Comparison of ENCODE assay signal across 8 mouse cellular contexts in genomic region chr12:105455063-105455559, GRCm38 (mm10). TPM values are rescaled to one million over a fixed set of nuclear protein-coding genes. Genes with fewer than 3 reads are reported as not detected.
A peak's percentile ranks its signal among the peaks of the same experiment; 100 is the strongest.
DNase-seq lines count a peak whose midpoint lies in the region; ATAC-seq and TF ChIP-seq lines count a peak whose summit lies in the region.

No protein-coding gene starts in this region.

- under 1% methylated on average over 4 of the region's 4 CpGs for WGBS in lung, embryonic 15.5 days
- WGBS in lung, adult 2 months, result 8% methylated on average over 4 of the region's 4 CpGs
- 1% methylated on average over 4 of the region's 4 CpGs for WGBS in forebrain, embryonic 14.5 days
- 3% methylated on average over 4 of the region's 4 CpGs for WGBS in stomach, embryonic 16.5 days

- H3K36me3 ChIP-seq in lung, embryonic 15.5 days, result no peaks in the 10 kb centered on the region
- no peaks in the 10 kb centered on the region for H3K36me3 ChIP-seq in forebrain, embryonic 14.5 days (ENCODE audit: control insufficient read depth, insufficient read depth, low read length)
- no peaks in the 10 kb centered on the region for H3K36me3 ChIP-seq in stomach, embryonic 16.5 days (ENCODE audit: control insufficient read depth, insufficient read depth, low read length)

- no peak for TF ChIP-seq POLR2A in lung, adult 2 months (IDR thresholded peaks at IDR 0.05; ENCODE audit: borderline replicate concordance, extremely low read depth, low read depth, low read length)

- no peak for DNase-seq in lung, adult 2 months
- DNase-seq in forebrain, embryonic 14.5 days (ENCODE audit: low spot score), result peak; percentile 86
- DNase-seq in left cerebral cortex, postnatal 25 days (ENCODE audit: low spot score in 2 of 2), result peak; percentile 61 to 69
- DNase-seq in testis, postnatal 10 days (ENCODE audit: low spot score), result no peak
- DNase-seq in cerebellum, adult 11 months, result no peak

- H3K27me3 ChIP-seq in lung, embryonic 15.5 days, result no peaks in the 10 kb centered on the region
- no peaks in the 10 kb centered on the region for H3K27me3 ChIP-seq in forebrain, embryonic 14.5 days (replicated peaks; ENCODE audit: control insufficient read depth, insufficient read depth, low read length)
- H3K27me3 ChIP-seq in stomach, embryonic 16.5 days (ENCODE audit: control insufficient read depth, insufficient read depth, low read length), result no peaks in the 10 kb centered on the region

- H3K4me3 ChIP-seq in lung, embryonic 15.5 days, result peak overlapping the region; percentile 64
- H3K4me3 ChIP-seq in lung, adult 2 months (replicated peaks; ENCODE audit: extremely low read depth, low read depth, low read length), result no peak overlapping the region
- H3K4me3 ChIP-seq in forebrain, embryonic 14.5 days (ENCODE audit: low read depth, low read length), result peak overlapping the region; percentile 78
- H3K4me3 ChIP-seq in stomach, embryonic 16.5 days (replicated peaks; ENCODE audit: low read length), result peak overlapping the region; percentile 67

- intact Hi-C loops in left cerebral cortex, postnatal 25 days (cut with DNase I), result loop anchor here (2.0 kb wide), 1 partner anchor 22 kb away; no protein-coding TSS in a partner anchor

- peak overlapping the region; percentile 96 for H3K4me2 ChIP-seq in lung, embryonic 15.5 days
- peak overlapping the region; percentile 64 for H3K4me2 ChIP-seq in forebrain, embryonic 14.5 days (ENCODE audit: low read length)
- H3K4me2 ChIP-seq in stomach, embryonic 16.5 days (ENCODE audit: low read depth, low read length), result peak overlapping the region; percentile 92

- no peaks in the 10 kb centered on the region for H3K9me3 ChIP-seq in lung, embryonic 15.5 days
- no peaks in the 10 kb centered on the region for H3K9me3 ChIP-seq in forebrain, embryonic 14.5 days (replicated peaks; ENCODE audit: control insufficient read depth, low read length)
- no peaks in the 10 kb centered on the region for H3K9me3 ChIP-seq in stomach, embryonic 16.5 days (replicated peaks; ENCODE audit: control insufficient read depth, low read length)

- H3K27ac ChIP-seq in lung, embryonic 15.5 days, result no peak overlapping the region
- peak overlapping the region; percentile 82; the same call in 1 of the 2 replicates for H3K27ac ChIP-seq in forebrain, embryonic 14.5 days (ENCODE audit: low read depth, low read length)
- no peak overlapping the region for H3K27ac ChIP-seq in stomach, embryonic 16.5 days (ENCODE audit: low read length)

- peaks cover 25% of the 10 kb centered on the region for H3K4me1 ChIP-seq in lung, embryonic 15.5 days
- H3K4me1 ChIP-seq in lung, adult 2 months (ENCODE audit: control insufficient read depth, insufficient read depth, low read length), result no peaks in the 10 kb centered on the region
- peaks cover 19% of the 10 kb centered on the region for H3K4me1 ChIP-seq in forebrain, embryonic 14.5 days (ENCODE audit: control insufficient read depth, insufficient read depth, low read length)
- H3K4me1 ChIP-seq in stomach, embryonic 16.5 days (ENCODE audit: control insufficient read depth, insufficient read depth, low read length), result peaks cover 19% of the 10 kb centered on the region

- no peak for ATAC-seq in lung, embryonic 15.5 days (ENCODE audit: borderline replicate concordance, extremely low read depth, low FRiP score, low TSS enrichment)
- ATAC-seq in forebrain, embryonic 14.5 days, result peak; percentile 54
- ATAC-seq in stomach, embryonic 16.5 days (ENCODE audit: insufficient read depth, low FRiP score), result no peak
- ATAC-seq in erythroblast, adult 5-6 weeks (replicated peaks; ENCODE audit: low FRiP score, poor library complexity, severe bottlenecking), result no peak

- H3K9ac ChIP-seq in lung, embryonic 15.5 days, result peak overlapping the region; percentile 60; the same call in 1 of the 2 replicates
- H3K9ac ChIP-seq in forebrain, embryonic 14.5 days (ENCODE audit: low read length), result peak overlapping the region; percentile 91
- peak overlapping the region; percentile 75; the same call in 1 of the 2 replicates for H3K9ac ChIP-seq in stomach, embryonic 16.5 days (ENCODE audit: low read length)

- TF ChIP-seq CTCF in lung, adult 2 months (IDR thresholded peaks at IDR 0.05; ENCODE audit: insufficient read depth, low read length), result no peak

RNA-seq across cellular contexts. Expression of gene D430019H16Rik, which starts 1.5 kb away (rescaled TPM):
- 1.1 and 1.3 TPM in 2 replicates for polyA plus RNA-seq in lung, embryonic 15.5 days (2015; fragmentation: Nextera tagmentation; extraction: Ambion mirVana)
- 6.3 and 8.2 TPM in 2 replicates for polyA plus RNA-seq in lung, adult 2 months (2012; rRNA removed)
- polyA plus RNA-seq in forebrain, embryonic 14.5 days (2014; fragmentation: Nextera tagmentation; extraction: Ambion mirVana), result 19.4 and 21.7 TPM in 2 replicates
- total RNA-seq in left cerebral cortex, postnatal 25 days (2021), result 10 to 100 TPM; 96.6 to 99.5 TPM
- polyA plus RNA-seq in stomach, embryonic 16.5 days (2015; fragmentation: Nextera tagmentation; extraction: Ambion mirVana), result 1.2 and 1.3 TPM in 2 replicates
- not detected in 2 replicates for total RNA-seq in erythroblast, adult 5-6 weeks (2015; ENCODE audit: low replicate concordance)
- total RNA-seq in erythroblast, adult 5-6 weeks (2017; ENCODE audit: low replicate concordance), result not detected in 2 replicates

Comparison
In these comparisons a context has a peak if more than half of its experiments do, and no peak if none do; other contexts are left out.
1. DNase-seq: peak in forebrain, embryonic 14.5 days (single experiment) and left cerebral cortex, postnatal 25 days (2 of 2); none in lung, adult 2 months (single experiment), testis, postnatal 10 days (single experiment) and cerebellum, adult 11 months (single experiment).
2. Peak in every context shown above with its lines, with median percentiles within 50 percentile points of each other: H3K4me2 ChIP-seq and H3K9ac ChIP-seq.